Mouse (Mus musculus): ENCODE data around the gene Fbxo7.
A peak's percentile ranks its signal among the peaks of the same experiment; 100 is the strongest.

The Fbxo7 gene

DNA sequence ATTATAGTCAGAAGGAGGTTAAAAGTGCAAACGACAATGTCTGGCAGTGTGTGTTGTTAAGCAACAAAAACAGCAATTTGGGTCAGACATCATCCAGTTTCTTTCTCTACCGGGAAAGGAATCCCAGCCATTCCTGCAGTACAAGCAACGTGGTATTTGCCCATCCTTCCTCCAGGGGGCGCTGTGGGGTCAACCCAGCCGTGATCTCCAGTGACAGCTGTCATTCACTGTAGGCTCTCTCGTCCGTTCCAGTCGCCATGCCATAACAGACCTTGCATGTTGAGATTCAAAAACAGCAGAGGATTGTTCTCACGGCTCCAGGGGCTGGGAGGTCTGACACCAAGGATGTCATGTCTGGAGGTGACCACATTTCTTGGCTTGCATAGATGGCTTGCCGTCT, 70.1 kb downstream of the Fbxo7 start:
- peak; percentile 76 for DNase-seq

GRCm38 (mm10) chr10:86093109-86094035, 71.6 kb downstream of the Fbxo7 start:
- peak; percentile 86 for DNase-seq

GRCm38 (mm10) chr10:86098363-86098762, 76.6 kb downstream of the Fbxo7 start:
- DNase-seq, result no peak

GRCm38 (mm10) chr10:86100281-86100851, 78.6 kb downstream of the Fbxo7 start:
- DNase-seq, result peak; percentile 97

Data from heart, adult 11 months (tissue).